Mouse (Mus musculus) A20 (cell line): ENCODE measurements around the gene Gm3072.
"Not testable (repeated sequence)": the region's sequence is repeated elsewhere in the genome, so short reads cannot be mapped to it uniquely, and the experiment has no call there.

Experiments
- DNase-seq: peaks from one replicate; pipeline ENCODE4 v3.0.0-alpha.2; 2011; ENCODE audit warnings: low read depth, low spot score

Gene Gm3072

GRCm38 (mm10) chr14:41624512-41624911 is at the start of gene Gm3072:
Gene Gm3072 (minus strand): TSS chr14:41624612.
- DNase-seq = not testable (repeated sequence)

GRCm38 (mm10) chr14:41648176-41648575 is 23.8 kb upstream of the Gm3072 start:
- DNase-seq = not testable (repeated sequence)

- DNase-seq = not testable (repeated sequence)
Observed at GRCm38 (mm10) chr14:41646387-41646786, 22.0 kb upstream of the Gm3072 start, which contains the start of gene Gm3676. Gene Gm3676 (minus strand): TSS chr14:41646487.

- not testable (repeated sequence) for DNase-seq
Observed at GRCm38 (mm10) chr14:41630144-41630543, 5.7 kb upstream of the Gm3072 start.

- not testable (repeated sequence) for DNase-seq
Observed at GRCm38 (mm10) chr14:41622535-41622934, 1.9 kb downstream of the Gm3072 start.

GRCm38 (mm10) chr14:41610690-41611089 is 13.7 kb downstream of the Gm3072 start:
- not testable (repeated sequence) for DNase-seq

- not testable (repeated sequence) for DNase-seq
Observed at GRCm38 (mm10) chr14:41600935-41601334, 23.5 kb downstream of the Gm3072 start.

GRCm38 (mm10) chr14:41586346-41586745 is 38.1 kb downstream of the Gm3072 start:
- not testable (repeated sequence) for DNase-seq

- DNase-seq = not testable (repeated sequence)
Observed at GRCm38 (mm10) chr14:41572911-41573310, 51.5 kb downstream of the Gm3072 start, which contains the start of gene 1700049E17Rik2. Gene 1700049E17Rik2 (plus strand): TSS chr14:41573211.
